In genomic region chr6:115072024-115072423, GRCm38 (mm10) we compare ENCODE assay signal across 9 mouse cellular contexts. TPM values are rescaled to one million over a fixed set of nuclear protein-coding genes. Genes with fewer than 3 reads are reported as not detected.
A peak's percentile ranks its signal among the peaks of the same experiment; 100 is the strongest.
DNase-seq lines count a peak whose midpoint lies in the region.
"Had no signal": no experiment of that assay in that cellular context is flagged by ENCODE, and none has a peak within 500 bp of the region (broad histone marks: within the 10 kb centered on the region; RNA-seq: fewer than 3 reads in every experiment).

No protein-coding gene starts in this region.

- peak; percentile 20 to 75 for DNase-seq in adrenal gland, adult (ENCODE audit: inconsistent age in 2 of 2, low spot score in 1 of 2)
- DNase-seq in adrenal gland, adult 18-20 months (ENCODE audit: low spot score in 2 of 2), result no peak
- peak; percentile 59 for DNase-seq in layer of hippocampus, adult 11-12 months (ENCODE audit: low spot score)
- DNase-seq in layer of hippocampus, postnatal 25 days (ENCODE audit: extremely low spot score in 1 of 2, low spot score in 1 of 2), result no peak
- DNase-seq in urinary bladder, postnatal 14 days (ENCODE audit: low spot score), result peak; percentile 17
- no peak for DNase-seq in urinary bladder, postnatal 25 days (ENCODE audit: low spot score)
- peak; percentile 25 for DNase-seq in skeletal muscle tissue, adult 2 months (ENCODE audit: low read depth, low spot score)
- DNase-seq in spleen, postnatal 10 days (ENCODE audit: low spot score in 2 of 2), result no peak
- DNase-seq: embryo, embryonic 11 days had no signal

RNA-seq across cellular contexts. Expression of gene Tamm41, which starts 34.3 kb away (rescaled TPM):
- 10 to 100 TPM; 10.4 to 13.5 TPM for total RNA-seq in adrenal gland, adult 18-20 months (2021)
- total RNA-seq in layer of hippocampus, postnatal 25 days (2021), result 10 to 100 TPM; 17.3 to 19.2 TPM

Comparison
In these comparisons a context has a peak if more than half of its experiments do, and no peak if none do; other contexts are left out.
1. DNase-seq: peak in adrenal gland, adult (2 of 2), layer of hippocampus, adult 11-12 months (single experiment), urinary bladder, postnatal 14 days (single experiment) and skeletal muscle tissue, adult 2 months (single experiment); none in adrenal gland, adult 18-20 months (0 of 2), layer of hippocampus, postnatal 25 days (0 of 2), urinary bladder, postnatal 25 days (single experiment) and spleen, postnatal 10 days (0 of 2).